Mouse (Mus musculus) intestine, embryonic 14.5 days (tissue): ENCODE results near the gene Hoxc11. TPM values are rescaled to one million over a fixed set of nuclear protein-coding genes. Genes with fewer than 3 reads are reported as not detected.

Source experiments
- ATAC-seq: fragments of 200-750 bp; cut with Nextera tagmentation; replicated peaks from 2 replicates; pipeline ENCODE4 v1.8.0; 2017; ENCODE audit warnings: low read depth, moderate number of reproducible peaks, moderate TSS enrichment, moderate library complexity; ENCODE audit not compliant: low FRiP score, low TSS enrichment
- DNase-seq: peaks from one replicate; pipeline ENCODE4 v3.0.0-alpha.2; 2018; ENCODE audit warnings: low spot score
- H3K27ac ChIP-seq: fragments of 300-500 bp; sonication (generic); 2 replicates; pipeline ENCODE4 v1.5.1; 2014; ENCODE audit warnings: low read depth, mild to moderate bottlenecking, control low read depth
- H3K27me3 ChIP-seq: fragments of 300-500 bp; sonication (generic); replicated peaks from 2 replicates; pipeline ENCODE4 v1.6.1; 2014; ENCODE audit warnings: low read length, control low read depth; ENCODE audit not compliant: control insufficient read depth, insufficient read depth
- H3K36me3 ChIP-seq: fragments of 300-500 bp; sonication (generic); 2 replicates; pipeline ENCODE4 v1.6.1; 2014; ENCODE audit warnings: low read length, control low read depth; ENCODE audit not compliant: control insufficient read depth, insufficient read depth
- H3K4me1 ChIP-seq: fragments of 300-500 bp; sonication (generic); replicated peaks from 2 replicates; pipeline ENCODE4 v1.6.1; 2014; ENCODE audit warnings: low read length, control low read depth, mixed read lengths; ENCODE audit not compliant: control insufficient read depth, insufficient read depth
- H3K4me2 ChIP-seq: fragments of 300-500 bp; sonication (generic); 2 replicates; pipeline ENCODE4 v1.6.1; 2014; ENCODE audit warnings: low read length
- H3K4me3 ChIP-seq: fragments of 300-500 bp; sonication (generic); 2 replicates; pipeline ENCODE4 v1.5.1; 2014; ENCODE audit warnings: low read depth, low read length, control low read depth, mixed read lengths
- H3K9ac ChIP-seq: fragments of 300-500 bp; sonication (generic); 2 replicates; pipeline ENCODE4 v1.6.1; 2014; ENCODE audit warnings: mild to moderate bottlenecking, low read length
- H3K9me3 ChIP-seq: fragments of 300-500 bp; sonication (generic); 2 replicates; pipeline ENCODE4 v1.6.1; 2016; ENCODE audit warnings: low read length, control low read depth; ENCODE audit not compliant: control insufficient read depth
- WGBS: fragments of 180-500 bp; shearing (Covaris S2); extraction: QIAGEN DNeasy Blood & Tissue Kit; methylation state at CpG from one replicate; pipeline ENCODE4 v1.1.7; 2014; 5-methylcytosine and 5-hydroxymethylcytosine counted together
- polyA plus RNA-seq: library from polyadenylated mRNA; unstranded; fragments of >200 nt; fragmentation: Nextera tagmentation; extraction: Ambion mirVana; gene quantifications from 2 replicates; pipeline ENCODE4 v1.2.1, GENCODE M21; 2014

Gene Hoxc11
- polyA plus RNA-seq, 1 experiment from 2014 or later, result 0.11 TPM

GRCm38 (mm10) chr15:102999183-102999831 is 45.1 kb downstream of the Hoxc11 start:
- WGBS, result 2% methylated on average over 33 of the region's 33 CpGs
- Histone ChIP-seq H3K9me3 (no peaks in the 10 kb centered on the region), H3K27me3 (peaks cover 100% of the 10 kb centered on the region), H3K4me2 (peak overlapping the region; percentile 64), H3K4me1 (no peaks in the 10 kb centered on the region; the same call in none of the 2 replicates), H3K4me3 (peak overlapping the region; percentile 42), H3K27ac (peak overlapping the region; percentile 87), H3K9ac (peak overlapping the region; percentile 68), H3K36me3 (no peaks in the 10 kb centered on the region)
- DNase-seq (no peak), ATAC-seq (peak; percentile 62; the same call in 1 of the 2 replicates)

GRCm38 (mm10) chr15:102999955-103000354 is 45.7 kb downstream of the Hoxc11 start:
- DNase-seq (no peak), ATAC-seq (0 out of 2 replicates have a peak, but pooled peaks have one; percentile 14)
- H3K36me3 ChIP-seq, result no peaks in the 10 kb centered on the region
- H3K4me3 ChIP-seq, result peak overlapping the region; percentile 42
- peak overlapping the region; percentile 68 for H3K9ac ChIP-seq
- peaks cover under 1% of the 10 kb centered on the region for H3K4me1 ChIP-seq
- H3K4me2 ChIP-seq, result peak overlapping the region; percentile 64
- H3K9me3 ChIP-seq, result no peaks in the 10 kb centered on the region
- H3K27ac ChIP-seq, result peak overlapping the region; percentile 87
- WGBS, result 3% methylated on average over 11 of the region's 11 CpGs
- H3K27me3 ChIP-seq, result peaks cover 100% of the 10 kb centered on the region

- H3K9ac ChIP-seq, result peak overlapping the region; percentile 68
- H3K27me3 ChIP-seq, result peaks cover 100% of the 10 kb centered on the region
- peak overlapping the region; percentile 42 for H3K4me3 ChIP-seq
- peak overlapping the region; percentile 87 for H3K27ac ChIP-seq
- H3K36me3 ChIP-seq, result no peaks in the 10 kb centered on the region
- H3K4me2 ChIP-seq, result peak overlapping the region; percentile 64
- no peak for ATAC-seq
- 4% methylated on average over 24 of the region's 24 CpGs for WGBS
- peaks cover 4% of the 10 kb centered on the region for H3K4me1 ChIP-seq
- H3K9me3 ChIP-seq, result no peaks in the 10 kb centered on the region
- no peak for DNase-seq
These were observed 46.3 kb downstream of the Hoxc11 start for GRCm38 (mm10) chr15:103000501-103000901.

GRCm38 (mm10) chr15:103001370-103001769 is 47.1 kb downstream of the Hoxc11 start:
- ATAC-seq, result no peak
- Histone ChIP-seq H3K27ac (peak overlapping the region; percentile 29), H3K4me2 (peak overlapping the region; percentile 64), H3K9me3 (no peaks in the 10 kb centered on the region), H3K4me1 (peaks cover 10% of the 10 kb centered on the region), H3K36me3 (no peaks in the 10 kb centered on the region), H3K9ac (peak overlapping the region; percentile 68), H3K4me3 (peak overlapping the region; percentile 42; the same call in 1 of the 2 replicates), H3K27me3 (peaks cover 100% of the 10 kb centered on the region)
- 46% methylated on average over 2 of the region's 2 CpGs for WGBS
- no peak for DNase-seq

- ATAC-seq, result no peak
- Histone ChIP-seq H3K4me2 (peak overlapping the region; percentile 64), H3K9ac (no peak overlapping the region), H3K4me1 (peaks cover 13% of the 10 kb centered on the region), H3K36me3 (no peaks in the 10 kb centered on the region), H3K4me3 (peak overlapping the region; percentile 9; the same call in 1 of the 2 replicates), H3K9me3 (no peaks in the 10 kb centered on the region), H3K27me3 (peaks cover 100% of the 10 kb centered on the region), H3K27ac (peak overlapping the region; percentile 29; the same call in 1 of the 2 replicates)
- DNase-seq, result no peak
- 27% methylated on average over 4 of the region's 4 CpGs for WGBS
These were observed 47.9 kb downstream of the Hoxc11 start for GRCm38 (mm10) chr15:103002156-103002555.

GRCm38 (mm10) chr15:103002821-103003448 is 48.7 kb downstream of the Hoxc11 start:
- Histone ChIP-seq H3K27me3 (peaks cover 100% of the 10 kb centered on the region), H3K4me3 (peak overlapping the region; percentile 8; the same call in 1 of the 2 replicates), H3K27ac (peak overlapping the region; percentile 29; the same call in 1 of the 2 replicates)

GRCm38 (mm10) chr15:103005308-103005707 is 51.1 kb downstream of the Hoxc11 start:
- peaks cover 98% of the 10 kb centered on the region for H3K27me3 ChIP-seq
- no peak for ATAC-seq
- no peaks in the 10 kb centered on the region for H3K36me3 ChIP-seq
- H3K4me3 ChIP-seq, result peak overlapping the region; percentile 1; the same call in 1 of the 2 replicates
- H3K4me2 ChIP-seq, result peak overlapping the region; percentile 46
- WGBS, result under 1% methylated on average over 17 of the region's 17 CpGs
- no peak for DNase-seq
- H3K27ac ChIP-seq, result peak overlapping the region; percentile 70
- peak overlapping the region; percentile 51 for H3K9ac ChIP-seq
- peaks cover 28% of the 10 kb centered on the region for H3K4me1 ChIP-seq
- no peaks in the 10 kb centered on the region for H3K9me3 ChIP-seq

More at GRCm38 (mm10) chr15:103002821-103003448, 48.7 kb downstream of the Hoxc11 start:
- H3K36me3 ChIP-seq, result no peaks in the 10 kb centered on the region
- ATAC-seq (no peak), DNase-seq (no peak)
- H3K9me3 ChIP-seq, result no peaks in the 10 kb centered on the region
- H3K9ac ChIP-seq, result 0 out of 2 replicates have a peak overlapping the region, but pooled peaks have one; percentile 27
- 16% methylated on average over 13 of the region's 13 CpGs for WGBS
- H3K4me2 ChIP-seq, result peak overlapping the region; percentile 64
- peaks cover 21% of the 10 kb centered on the region for H3K4me1 ChIP-seq

GRCm38 (mm10) chr15:103005797-103006196 is 51.6 kb downstream of the Hoxc11 start:
- Histone ChIP-seq H3K4me1 (peaks cover 28% of the 10 kb centered on the region), H3K9me3 (no peaks in the 10 kb centered on the region), H3K4me2 (peak overlapping the region; percentile 46), H3K9ac (peak overlapping the region; percentile 51), H3K4me3 (0 out of 2 replicates have a peak overlapping the region, but pooled peaks have one; percentile 1), H3K36me3 (no peaks in the 10 kb centered on the region), H3K27ac (peak overlapping the region; percentile 70), H3K27me3 (peaks cover 96% of the 10 kb centered on the region)
- ATAC-seq (no peak), DNase-seq (no peak)
- 16% methylated on average over 5 of the region's 5 CpGs for WGBS
